Mouse (Mus musculus): ENCODE measurements at regions not wholly inside any gene's neighbourhood (a gene's known extent, or its start where the extent isn't known, plus 50 kb on each side); places are given as distances from the start of the nearest gene placed in this dataset.

DNA sequence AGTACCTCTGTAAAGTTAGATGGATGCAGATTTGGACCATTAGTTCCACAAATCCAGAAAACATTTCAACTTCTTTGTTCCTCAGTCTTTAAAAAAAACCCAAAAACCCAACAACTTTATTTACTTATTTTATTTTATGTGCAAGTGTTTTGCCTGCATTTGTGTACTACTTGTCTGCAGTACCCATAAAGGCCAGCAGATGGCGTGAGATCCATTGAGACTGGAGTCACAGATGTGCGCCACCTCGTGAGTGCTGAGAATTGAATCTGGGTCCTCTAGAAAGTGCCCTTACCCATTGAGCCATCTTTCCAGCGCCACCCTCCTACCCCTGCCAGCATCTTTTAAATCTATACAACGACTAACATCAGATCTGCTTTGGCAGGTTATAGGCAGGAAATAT lies 53.0 kb downstream of the Gm12689 start:
- DNase-seq (ENCODE audit: low read depth), result peak; percentile 26

- DNase-seq (ENCODE audit: low read depth), result no peak
Observed at GRCm38 (mm10) chr4:99353122-99353774, 57.5 kb downstream of the Gm12689 start.

DNA sequence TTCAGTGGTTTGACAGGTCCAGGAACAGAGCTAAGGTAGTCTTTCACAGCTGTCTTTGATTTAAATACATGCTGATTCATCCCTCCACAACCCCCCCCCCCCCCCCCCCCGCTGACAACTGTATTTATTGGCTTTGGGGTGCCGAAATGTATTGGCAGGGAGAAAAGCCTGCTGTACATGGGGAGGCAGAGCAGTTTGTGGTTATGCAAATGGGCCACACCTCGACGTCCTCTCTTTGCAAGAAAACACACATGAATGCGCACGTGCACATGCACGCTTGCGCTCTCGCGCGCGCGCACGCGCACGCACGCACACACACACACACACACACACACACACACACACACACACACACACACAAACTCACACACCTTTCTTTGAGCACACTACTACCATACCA lies 58.5 kb downstream of the Gm12689 start:
- DNase-seq (ENCODE audit: low read depth), result no peak

DNA sequence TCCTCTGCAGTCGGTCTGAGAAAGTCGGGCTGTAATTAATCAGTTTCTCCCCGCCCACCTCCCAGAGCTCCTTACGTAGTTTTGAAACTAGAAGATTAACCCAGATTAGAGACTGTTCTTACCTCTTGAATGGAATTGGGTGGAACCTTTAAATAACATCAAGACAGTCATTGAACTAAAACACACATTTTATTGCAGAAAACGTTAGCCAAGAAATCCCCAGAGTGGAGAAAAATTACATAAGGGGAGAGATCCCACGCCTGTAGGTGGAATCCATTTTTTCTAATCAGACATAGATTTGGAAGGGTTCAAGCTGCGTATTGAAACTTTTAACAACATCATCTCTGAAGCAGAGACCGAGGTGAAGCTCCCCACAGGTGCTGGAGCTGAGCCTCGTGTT lies 59.1 kb downstream of the Gm12689 start:
- no peak for DNase-seq (ENCODE audit: low read depth)

DNA sequence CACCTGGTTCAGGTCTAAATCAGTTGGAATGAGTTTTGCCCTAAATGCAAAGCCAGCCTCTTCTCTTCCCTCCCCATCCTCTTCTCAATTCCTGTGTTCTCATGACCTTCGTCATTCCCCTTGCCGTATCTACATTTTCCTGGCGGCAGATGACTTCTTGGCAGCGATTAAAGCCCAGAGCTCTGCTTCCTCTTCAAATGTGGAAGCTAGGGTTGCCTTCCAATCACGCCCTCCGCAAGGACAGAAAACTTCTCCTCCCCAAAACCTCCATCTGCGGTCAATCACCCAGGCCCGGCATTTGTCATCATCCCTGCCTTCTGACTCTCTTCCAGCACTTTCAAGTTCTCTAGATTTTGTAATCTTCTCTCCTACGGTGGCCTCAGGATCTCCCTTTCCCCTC lies 72.3 kb downstream of the Gm12689 start:
- no peak for DNase-seq (ENCODE audit: low read depth)

GRCm38 (mm10) chr4:99371162-99371561 lies 75.5 kb downstream of the Gm12689 start:
- no peak for DNase-seq (ENCODE audit: low read depth)

DNA sequence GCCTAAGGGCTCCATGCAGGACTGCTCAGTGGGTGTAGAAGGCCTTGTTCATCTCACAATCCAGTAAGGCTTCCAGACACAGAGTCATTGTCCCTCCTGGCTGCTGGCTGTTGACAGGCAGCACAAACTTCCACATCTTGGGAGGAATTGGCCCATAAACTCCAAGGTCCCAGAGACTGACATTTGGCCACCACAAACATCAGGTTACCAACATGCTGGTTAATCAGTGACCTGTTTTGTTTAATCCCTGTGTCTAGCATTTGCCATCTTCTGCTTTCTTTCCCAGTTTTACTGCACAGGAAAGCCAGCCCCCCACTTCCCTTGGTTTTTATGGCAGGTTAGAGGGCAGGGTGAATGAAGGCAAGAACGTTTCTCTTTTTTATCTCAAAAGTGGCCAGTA lies 80.5 kb downstream of the Gm12689 start:
- DNase-seq (ENCODE audit: low read depth), result no peak

DNA sequence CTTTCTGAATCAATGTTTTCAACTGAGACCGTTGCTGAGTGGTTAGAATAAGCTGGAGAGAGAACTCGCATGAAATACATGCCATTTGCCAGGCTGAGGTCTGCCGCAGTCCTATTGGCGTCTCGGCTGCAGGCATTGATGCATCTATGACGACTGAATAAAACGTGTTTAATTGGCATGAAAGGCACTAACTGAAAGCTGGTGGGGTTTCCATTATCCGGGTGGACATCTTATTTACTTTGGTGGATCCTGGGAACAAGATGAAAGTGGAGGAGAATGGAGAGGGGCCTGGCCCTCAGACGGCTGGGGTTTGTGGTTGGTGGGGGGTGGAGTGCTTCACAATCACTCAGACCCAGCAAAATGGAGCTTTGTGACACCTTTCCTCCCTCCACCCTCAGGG lies 81.2 kb downstream of the Gm12689 start:
- no peak for DNase-seq (ENCODE audit: low read depth)

GRCm38 (mm10) chr4:99379983-99380382 lies 84.3 kb downstream of the Gm12689 start:
- peak; percentile 11 for DNase-seq (ENCODE audit: low read depth)

- no peak for DNase-seq (ENCODE audit: low read depth)
Observed at GRCm38 (mm10) chr4:99385381-99385780, 89.7 kb downstream of the Gm12689 start.

- DNase-seq (ENCODE audit: low read depth), result no peak
Observed at GRCm38 (mm10) chr4:99389428-99389827, 93.7 kb downstream of the Gm12689 start.

DNA sequence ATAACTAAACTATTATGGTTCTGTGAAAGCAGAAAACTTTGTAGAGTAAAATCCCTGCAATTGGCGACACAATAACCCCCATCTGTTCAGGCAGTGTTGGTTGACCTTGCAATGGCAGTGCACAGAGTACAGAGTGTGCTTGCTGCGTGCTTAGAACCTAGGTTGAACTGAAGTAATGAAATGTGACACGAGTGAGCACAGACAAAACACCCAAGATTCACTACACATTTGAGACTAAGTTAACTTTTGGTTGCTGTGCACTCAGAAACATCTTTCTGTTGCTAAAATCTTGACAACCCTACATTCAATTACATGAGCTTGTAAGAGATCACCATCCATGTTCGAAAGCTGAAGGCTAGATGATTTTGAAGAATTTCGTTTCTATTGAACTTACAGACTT lies 97.3 kb downstream of the Gm12689 start:
- no peak for DNase-seq (ENCODE audit: low read depth)

DNA sequence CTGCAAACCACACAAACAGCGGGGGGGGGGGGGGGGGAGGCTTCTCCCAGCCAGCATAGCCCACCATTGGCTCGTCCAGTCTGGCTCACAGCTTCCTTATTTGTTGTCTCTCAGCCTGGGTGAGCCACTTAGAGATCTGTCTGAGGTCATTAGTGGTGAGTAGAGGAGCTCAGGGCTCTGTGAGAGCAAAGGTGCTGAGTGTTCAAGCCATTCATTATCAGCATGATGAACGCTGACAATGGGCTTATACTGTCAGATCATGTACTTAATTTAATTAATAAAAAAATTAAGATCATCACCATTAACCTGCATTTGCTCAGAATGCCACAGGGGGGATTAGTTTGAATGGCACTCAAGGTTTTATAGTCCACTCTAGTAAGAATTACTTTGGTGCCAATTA lies 98.5 kb downstream of the Gm12689 start:
- no peak for DNase-seq (ENCODE audit: low read depth)

GRCm38 (mm10) chr4:99407466-99407865 lies 111.8 kb downstream of the Gm12689 start:
- DNase-seq (ENCODE audit: low read depth), result no peak

GRCm38 (mm10) chr4:99423449-99423848 lies 127.7 kb downstream of the Gm12689 start:
- DNase-seq (ENCODE audit: low read depth), result no peak

DNA sequence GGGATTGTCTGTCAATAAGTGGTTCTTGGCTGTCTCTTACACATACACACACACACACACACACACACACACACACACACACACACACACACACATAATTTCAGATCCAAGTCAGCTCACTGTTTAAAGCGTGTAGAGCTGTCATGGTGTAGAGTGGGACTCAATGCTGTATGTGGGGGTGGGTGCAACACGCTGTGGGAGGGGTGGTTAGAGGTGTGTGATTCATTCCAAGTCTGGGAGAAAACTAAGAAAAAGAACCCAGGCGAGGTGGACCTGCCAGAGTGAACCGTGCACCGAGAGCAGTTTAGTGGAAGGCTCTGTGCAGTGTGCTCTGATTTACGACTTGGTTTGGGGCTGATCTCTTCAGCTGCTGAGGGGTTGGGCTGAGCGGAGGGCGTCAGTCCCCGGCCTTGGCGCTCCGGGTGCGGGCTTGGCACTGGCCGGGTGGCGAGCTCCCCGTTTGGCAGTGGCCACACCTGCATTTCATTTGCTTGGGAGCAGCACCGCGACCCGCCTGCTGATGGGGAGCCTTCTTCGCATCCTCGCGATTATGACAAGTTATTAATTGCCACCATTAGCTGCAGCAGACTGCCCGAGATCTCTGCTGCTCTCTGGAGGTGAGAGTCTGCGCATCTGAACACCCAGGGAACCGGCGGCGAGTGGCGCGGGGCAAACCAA lies 149.5 kb downstream of the Gm12689 start:
- no peak for DNase-seq (ENCODE audit: low read depth)

- DNase-seq (ENCODE audit: low read depth), result no peak
Observed at GRCm38 (mm10) chr4:99445755-99446128, 150.0 kb downstream of the Gm12689 start.

- DNase-seq (ENCODE audit: low read depth), result no peak
Observed at GRCm38 (mm10) chr4:99458984-99459383, 163.3 kb downstream of the Gm12689 start.

GRCm38 (mm10) chr4:99459436-99459835 lies 163.7 kb downstream of the Gm12689 start:
- no peak for DNase-seq (ENCODE audit: low read depth)

DNA sequence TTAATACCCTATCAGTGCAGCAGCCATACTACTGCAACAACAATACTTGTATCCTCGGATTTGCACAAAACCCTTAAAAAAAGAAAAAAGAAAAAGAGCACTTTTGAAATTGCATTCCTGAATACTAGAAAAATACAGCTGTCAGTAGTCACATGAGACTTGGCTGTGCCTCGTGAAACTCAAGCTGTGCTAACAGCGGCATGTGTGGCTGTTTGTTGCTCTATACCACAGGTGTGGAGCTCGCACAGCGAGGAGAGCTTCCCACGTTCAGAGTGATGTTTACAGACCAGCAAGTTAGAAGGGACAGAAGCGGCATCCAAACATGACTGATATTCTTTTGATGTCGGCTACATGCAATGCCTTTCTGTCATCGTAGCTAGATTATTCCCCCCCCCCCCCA lies 169.8 kb downstream of the Gm12689 start:
- DNase-seq (ENCODE audit: low read depth), result no peak

DNA sequence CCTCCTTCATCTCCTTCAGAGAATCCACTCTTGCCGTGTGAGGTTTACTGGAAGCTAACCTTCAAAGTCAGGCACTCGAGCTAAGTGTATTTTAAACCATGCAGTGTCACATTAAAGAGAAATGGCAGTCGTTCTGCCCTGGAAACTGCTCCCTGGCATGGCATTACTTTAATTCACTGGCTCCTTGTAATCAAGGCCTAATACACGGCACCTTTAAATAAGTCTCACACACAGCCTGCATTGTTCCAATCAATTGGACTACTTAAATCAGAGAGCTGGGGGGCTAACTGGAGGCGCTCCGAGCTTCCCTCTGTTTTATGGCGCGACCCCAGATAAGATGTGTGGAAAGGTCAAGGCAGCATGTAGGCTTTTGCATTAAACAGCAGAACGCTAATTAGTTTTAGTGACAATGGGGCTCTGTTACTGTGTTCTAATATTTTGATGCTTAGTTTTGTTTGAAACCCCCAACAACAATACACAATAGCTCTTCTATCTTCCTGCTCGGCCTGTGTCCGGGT lies 180.1 kb downstream of the Gm12689 start:
- no peak for DNase-seq (ENCODE audit: low read depth)

- no peak for DNase-seq (ENCODE audit: low read depth)
Observed at GRCm38 (mm10) chr4:99484271-99484670, 171.8 kb upstream of the Foxd3 start.

GRCm38 (mm10) chr4:99491536-99492514 lies 164.3 kb upstream of the Foxd3 start:
- DNase-seq (ENCODE audit: low read depth), result no peak
